Mouse (Mus musculus) stomach, embryonic 14.5 days (tissue): ENCODE measurements around the gene Prkag1. TPM values are rescaled to one million over a fixed set of nuclear protein-coding genes. Genes with fewer than 3 reads are reported as not detected.

ENCODE experiments used
- ATAC-seq: fragments of 200-750 bp; cut with Nextera tagmentation; 2 replicates; pipeline ENCODE4 v1.8.0; 2017; ENCODE audit warnings: low read depth, moderate TSS enrichment; ENCODE audit not compliant: insufficient number of reproducible peaks, insufficient read depth, low FRiP score
- H3K27ac ChIP-seq: fragments of 300-500 bp; sonication (generic); 2 replicates; pipeline ENCODE4 v1.5.1; 2014; ENCODE audit warnings: mild to moderate bottlenecking, low read length, moderate library complexity, mixed read lengths
- H3K27me3 ChIP-seq: fragments of 300-500 bp; sonication (generic); 2 replicates; pipeline ENCODE4 v1.6.1; 2014; ENCODE audit warnings: low read length, control low read depth, mixed read lengths; ENCODE audit not compliant: control insufficient read depth, insufficient read depth
- H3K36me3 ChIP-seq: fragments of 300-500 bp; sonication (generic); 2 replicates; pipeline ENCODE4 v1.6.1; 2014; ENCODE audit warnings: mild to moderate bottlenecking, control low read depth, low read length, moderate library complexity, mixed read lengths; ENCODE audit not compliant: control insufficient read depth, insufficient read depth
- H3K4me1 ChIP-seq: fragments of 300-500 bp; sonication (generic); 2 replicates; pipeline ENCODE4 v1.6.1; 2014; ENCODE audit warnings: low read length, control low read depth, mixed read lengths; ENCODE audit not compliant: control insufficient read depth, insufficient read depth
- H3K4me2 ChIP-seq: fragments of 300-500 bp; sonication (generic); replicated peaks from 2 replicates; pipeline ENCODE4 v1.6.1; 2014; ENCODE audit warnings: low read depth, low read length, control low read depth
- H3K4me3 ChIP-seq: fragments of 300-500 bp; sonication (generic); 2 replicates; pipeline ENCODE4 v1.5.1; 2014; ENCODE audit warnings: low read depth, low read length, control low read depth
- H3K9ac ChIP-seq: fragments of 300-500 bp; sonication (generic); replicated peaks from 2 replicates; pipeline ENCODE4 v1.6.1; 2014; ENCODE audit warnings: low read depth, mild to moderate bottlenecking, control low read depth, low read length, moderate library complexity, mixed read lengths
- H3K9me3 ChIP-seq: fragments of 300-500 bp; sonication (generic); 2 replicates; pipeline ENCODE4 v1.6.1; 2016; ENCODE audit warnings: low read depth, low read length, control low read depth; ENCODE audit not compliant: control insufficient read depth
- WGBS: fragments of 180-500 bp; shearing (Covaris S2); extraction: QIAGEN DNeasy Blood & Tissue Kit; methylation state at CpG from one replicate; pipeline ENCODE4 v1.1.7; 2014; 5-methylcytosine and 5-hydroxymethylcytosine counted together
- polyA plus RNA-seq: library from polyadenylated mRNA; unstranded; fragments of >200 nt; fragmentation: Nextera tagmentation; extraction: Ambion mirVana; gene quantifications from 2 replicates; pipeline ENCODE4 v1.2.1, GENCODE M21; 2014

Prkag1 gene
- polyA plus RNA-seq, 1 experiment from 2014 or later, result 80.0 TPM

GRCm38 (mm10) chr15:98868346-98869063, 37.2 kb upstream of the Prkag1 start:
- Histone ChIP-seq H3K9me3 (no peaks in the 10 kb centered on the region), H3K4me1 (peaks cover 31% of the 10 kb centered on the region), H3K27me3 (no peaks in the 10 kb centered on the region), H3K36me3 (peaks cover 37% of the 10 kb centered on the region), H3K9ac (peak overlapping the region; percentile 97; the same call in 1 of the 2 replicates), H3K27ac (peak overlapping the region; percentile 58; the same call in 1 of the 2 replicates), H3K4me3 (peak overlapping the region; percentile 99), H3K4me2 (peak overlapping the region; percentile 99)
- no peak for ATAC-seq
- WGBS, result 24% methylated on average over 11 of the region's 11 CpGs

- ATAC-seq, result no peak
- Histone ChIP-seq H3K27me3 (no peaks in the 10 kb centered on the region), H3K9ac (no peak overlapping the region), H3K27ac (no peak overlapping the region), H3K4me3 (peak overlapping the region; percentile 99; the same call in 1 of the 2 replicates), H3K4me2 (peak overlapping the region; percentile 99), H3K4me1 (peaks cover 31% of the 10 kb centered on the region), H3K36me3 (peaks cover 49% of the 10 kb centered on the region), H3K9me3 (no peaks in the 10 kb centered on the region)
- WGBS, result 48% methylated on average over 6 of the region's 6 CpGs
These were observed 36.0 kb upstream of the Prkag1 start for GRCm38 (mm10) chr15:98867321-98867720.

GRCm38 (mm10) chr15:98866501-98866900, 35.2 kb upstream of the Prkag1 start:
- H3K4me3 ChIP-seq, result no peak overlapping the region
- H3K9me3 ChIP-seq, result no peaks in the 10 kb centered on the region

GRCm38 (mm10) chr15:98865771-98866170, 34.5 kb upstream of the Prkag1 start:
- Histone ChIP-seq H3K4me3 (no peak overlapping the region), H3K4me2 (no peak overlapping the region), H3K36me3 (peaks cover 64% of the 10 kb centered on the region), H3K4me1 (peaks cover 31% of the 10 kb centered on the region), H3K9ac (no peak overlapping the region), H3K9me3 (no peaks in the 10 kb centered on the region), H3K27ac (no peak overlapping the region), H3K27me3 (no peaks in the 10 kb centered on the region)
- ATAC-seq, result no peak
- 94% methylated on average over 8 of the region's 8 CpGs for WGBS

More at GRCm38 (mm10) chr15:98866501-98866900, 35.2 kb upstream of the Prkag1 start:
- WGBS, result 82% methylated on average over 5 of the region's 5 CpGs
- no peak overlapping the region for H3K9ac ChIP-seq
- H3K4me2 ChIP-seq, result no peak overlapping the region
- H3K27me3 ChIP-seq, result no peaks in the 10 kb centered on the region
- peaks cover 57% of the 10 kb centered on the region for H3K36me3 ChIP-seq
- no peak for ATAC-seq
- H3K27ac ChIP-seq, result no peak overlapping the region
- H3K4me1 ChIP-seq, result peaks cover 31% of the 10 kb centered on the region

- H3K4me3 ChIP-seq, result no peak overlapping the region
- H3K36me3 ChIP-seq, result peaks cover 72% of the 10 kb centered on the region
- no peak overlapping the region for H3K27ac ChIP-seq
- H3K9me3 ChIP-seq, result no peaks in the 10 kb centered on the region
- ATAC-seq, result no peak
- H3K27me3 ChIP-seq, result no peaks in the 10 kb centered on the region
- H3K4me2 ChIP-seq, result no peak overlapping the region
- 95% methylated on average over 6 of the region's 6 CpGs for WGBS
- H3K4me1 ChIP-seq, result peaks cover 30% of the 10 kb centered on the region
- no peak overlapping the region for H3K9ac ChIP-seq
These were observed 33.6 kb upstream of the Prkag1 start for GRCm38 (mm10) chr15:98864951-98865350.

- H3K36me3 ChIP-seq, result peaks cover 81% of the 10 kb centered on the region
- WGBS, result 83% methylated on average over 12 of the region's 12 CpGs
These were observed 32.2 kb upstream of the Prkag1 start for GRCm38 (mm10) chr15:98863451-98863958.

GRCm38 (mm10) chr15:98861701-98862410, 30.5 kb upstream of the Prkag1 start:
- H3K4me2 ChIP-seq, result no peak overlapping the region
- ATAC-seq, result no peak
- no peaks in the 10 kb centered on the region for H3K27me3 ChIP-seq
- no peak overlapping the region for H3K4me3 ChIP-seq
- no peak overlapping the region for H3K9ac ChIP-seq
- H3K27ac ChIP-seq, result no peak overlapping the region
- H3K36me3 ChIP-seq, result peaks cover 97% of the 10 kb centered on the region
- WGBS, result 89% methylated on average over 21 of the region's 21 CpGs
- no peaks in the 10 kb centered on the region for H3K9me3 ChIP-seq
- no peaks in the 10 kb centered on the region for H3K4me1 ChIP-seq

More at GRCm38 (mm10) chr15:98863451-98863958, 32.2 kb upstream of the Prkag1 start:
- Histone ChIP-seq H3K27me3 (no peaks in the 10 kb centered on the region), H3K27ac (no peak overlapping the region), H3K9ac (no peak overlapping the region), H3K4me1 (peaks cover 15% of the 10 kb centered on the region), H3K4me3 (no peak overlapping the region), H3K4me2 (no peak overlapping the region), H3K9me3 (no peaks in the 10 kb centered on the region)
- ATAC-seq, result no peak

- Histone ChIP-seq H3K9me3 (no peaks in the 10 kb centered on the region), H3K9ac (no peak overlapping the region), H3K36me3 (peaks cover 97% of the 10 kb centered on the region), H3K27me3 (no peaks in the 10 kb centered on the region), H3K4me3 (no peak overlapping the region), H3K4me1 (no peaks in the 10 kb centered on the region), H3K4me2 (no peak overlapping the region), H3K27ac (no peak overlapping the region)
- WGBS, result 91% methylated on average over 18 of the region's 18 CpGs
- no peak for ATAC-seq
These were observed 29.6 kb upstream of the Prkag1 start for GRCm38 (mm10) chr15:98860921-98861320.
